Mouse (Mus musculus): ENCODE data around the gene Qk. TPM values are rescaled to one million over a fixed set of nuclear protein-coding genes. Genes with fewer than 3 reads are reported as not detected.

Gene Qk
- polyA plus RNA-seq, 1 experiment from 2014 or later: 38.1 TPM

DNA sequence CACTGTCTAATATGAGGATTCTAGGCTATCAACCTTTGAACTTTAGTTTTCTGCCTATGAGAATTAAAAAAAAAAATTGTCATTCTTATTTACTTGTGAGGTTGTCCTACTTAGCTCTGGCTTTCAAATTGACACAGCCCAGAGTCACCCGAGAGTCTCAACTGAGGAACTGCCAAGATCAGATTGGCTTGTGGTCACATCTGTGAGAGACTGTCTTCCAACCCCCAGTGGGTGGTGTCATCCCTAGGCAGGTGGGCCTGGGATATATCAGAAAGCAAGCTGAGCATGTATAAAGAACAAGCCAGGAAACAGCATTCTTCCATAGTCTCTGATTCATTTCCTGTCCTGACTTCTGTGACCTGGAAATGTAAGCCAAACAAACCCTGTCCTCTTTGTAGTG lies 128.8 kb downstream of the Qk start:
- Histone ChIP-seq H3K9me3 (replicated peaks; ENCODE audit: control insufficient read depth, low read length) (0 out of 2 replicates have a peak, but pooled peaks cover 2% of the 10 kb centered on the region), H3K4me2 (ENCODE audit: low read depth, low read length) (no peak overlapping the region), H3K4me3 (ENCODE audit: low read length) (no peak overlapping the region), H3K27ac (ENCODE audit: low read length) (no peak overlapping the region), H3K4me1 (ENCODE audit: control insufficient read depth, insufficient read depth, low read length) (no peaks in the 10 kb centered on the region), H3K36me3 (ENCODE audit: control insufficient read depth, insufficient read depth) (no peaks in the 10 kb centered on the region; the same call in 1 of the 2 replicates), H3K27me3 (ENCODE audit: control insufficient read depth, insufficient read depth, low read length) (no peaks in the 10 kb centered on the region), H3K9ac (ENCODE audit: low read length) (no peak overlapping the region)
- no peak for ATAC-seq (replicated peaks; ENCODE audit: extremely low read depth, insufficient read depth, low FRiP score)
- 45% methylated on average over 1 of the region's 1 CpGs for WGBS

DNA sequence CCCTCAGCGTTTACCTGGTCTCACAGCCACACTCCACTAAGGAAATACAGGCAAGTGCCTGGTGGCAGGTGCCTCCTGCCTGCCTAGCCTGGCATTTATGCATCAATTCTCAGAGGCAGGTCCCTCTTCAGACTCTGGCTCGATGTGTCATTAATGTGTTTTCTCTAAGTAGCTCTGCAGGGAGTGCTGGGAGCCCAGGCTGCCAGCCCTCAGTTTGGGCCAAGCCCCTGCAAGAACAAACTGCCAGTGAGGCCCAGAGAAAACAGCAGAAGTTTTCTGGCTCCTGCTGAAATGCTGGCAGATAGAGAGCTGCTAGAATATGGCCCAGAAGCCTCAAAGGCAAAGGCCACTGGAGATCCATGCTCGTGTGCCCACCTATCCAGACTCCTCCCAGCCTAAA lies 131.2 kb downstream of the Qk start:
- H3K27ac ChIP-seq (ENCODE audit: low read length): no peak overlapping the region
- 64% methylated on average over 3 of the region's 3 CpGs for WGBS
- H3K36me3 ChIP-seq (ENCODE audit: control insufficient read depth, insufficient read depth): no peaks in the 10 kb centered on the region
- H3K27me3 ChIP-seq (ENCODE audit: control insufficient read depth, insufficient read depth, low read length): no peaks in the 10 kb centered on the region
- ATAC-seq (replicated peaks; ENCODE audit: extremely low read depth, insufficient read depth, low FRiP score): no peak
- no peak overlapping the region for H3K4me2 ChIP-seq (ENCODE audit: low read depth, low read length)
- no peaks in the 10 kb centered on the region for H3K4me1 ChIP-seq (ENCODE audit: control insufficient read depth, insufficient read depth, low read length)
- H3K9ac ChIP-seq (ENCODE audit: low read length): no peak overlapping the region
- no peak overlapping the region for H3K4me3 ChIP-seq (ENCODE audit: low read length)
- H3K9me3 ChIP-seq (replicated peaks; ENCODE audit: control insufficient read depth, low read length): no peaks in the 10 kb centered on the region

DNA sequence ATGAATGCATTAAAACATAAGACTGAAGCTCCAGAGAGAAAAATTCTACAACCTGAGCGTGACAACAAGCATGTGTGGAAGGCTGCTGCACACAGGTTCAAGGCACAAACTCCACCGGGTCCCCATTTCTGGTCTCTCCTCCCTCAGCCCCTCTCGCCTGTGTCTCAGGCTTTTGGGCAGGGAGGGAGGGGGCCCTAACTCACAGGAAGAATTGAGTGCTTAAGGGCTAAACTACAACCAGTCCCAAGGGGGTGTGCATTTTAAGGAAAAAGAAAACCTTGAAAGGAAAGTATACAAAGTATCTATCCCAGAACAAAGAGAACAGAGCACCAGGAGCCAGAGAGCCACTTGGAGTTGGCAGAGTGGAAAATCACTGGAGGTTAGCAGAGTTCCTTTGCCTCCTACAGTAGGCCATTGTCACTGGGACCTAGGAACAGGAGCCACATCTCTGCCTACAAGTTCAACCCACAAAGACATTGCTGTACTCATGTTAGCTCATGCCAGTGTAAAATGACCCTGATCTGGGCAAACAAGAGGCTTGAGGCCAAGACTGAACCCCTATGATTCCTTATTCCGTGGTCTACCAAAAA lies 132.1 kb downstream of the Qk start:
- H3K36me3 ChIP-seq (ENCODE audit: control insufficient read depth, insufficient read depth): no peaks in the 10 kb centered on the region
- H3K9ac ChIP-seq (ENCODE audit: low read length): no peak overlapping the region
- no peak overlapping the region for H3K4me3 ChIP-seq (ENCODE audit: low read length)
- 86% methylated on average over 4 of the region's 4 CpGs for WGBS
- H3K27ac ChIP-seq (ENCODE audit: low read length): no peak overlapping the region
- no peaks in the 10 kb centered on the region for H3K27me3 ChIP-seq (ENCODE audit: control insufficient read depth, insufficient read depth, low read length)
- H3K4me1 ChIP-seq (ENCODE audit: control insufficient read depth, insufficient read depth, low read length): no peaks in the 10 kb centered on the region
- no peak for ATAC-seq (replicated peaks; ENCODE audit: extremely low read depth, insufficient read depth, low FRiP score)
- H3K9me3 ChIP-seq (replicated peaks; ENCODE audit: control insufficient read depth, low read length): no peaks in the 10 kb centered on the region
- no peak overlapping the region for H3K4me2 ChIP-seq (ENCODE audit: low read depth, low read length)

DNA sequence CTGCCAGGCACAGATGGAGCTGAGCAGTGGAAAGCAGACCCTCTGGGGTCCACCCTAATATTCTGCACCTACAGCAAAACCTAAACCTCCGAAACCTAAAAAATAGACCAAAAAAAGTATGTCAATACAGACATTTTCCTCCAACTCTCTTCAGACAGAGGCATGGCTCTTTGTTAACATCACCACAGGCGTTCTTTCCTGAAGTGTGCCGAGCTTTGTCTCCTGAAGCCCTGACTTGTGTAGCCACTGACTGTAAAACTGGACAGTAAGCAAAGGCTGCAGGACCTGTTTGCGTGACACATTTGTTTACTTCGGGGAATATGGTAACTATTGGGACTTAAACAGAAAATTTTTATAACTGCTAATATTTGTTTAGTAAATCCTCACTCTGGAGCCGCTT lies 137.9 kb downstream of the Qk start:
- ATAC-seq (replicated peaks; ENCODE audit: extremely low read depth, insufficient read depth, low FRiP score): no peak
- no peaks in the 10 kb centered on the region for H3K4me1 ChIP-seq (ENCODE audit: control insufficient read depth, insufficient read depth, low read length)
- H3K4me3 ChIP-seq (ENCODE audit: low read length): no peak overlapping the region
- H3K9me3 ChIP-seq (replicated peaks; ENCODE audit: control insufficient read depth, low read length): no peaks in the 10 kb centered on the region
- H3K9ac ChIP-seq (ENCODE audit: low read length): no peak overlapping the region
- no peak overlapping the region for H3K4me2 ChIP-seq (ENCODE audit: low read depth, low read length)
- 77% methylated on average over 6 of the region's 6 CpGs for WGBS
- H3K27me3 ChIP-seq (ENCODE audit: control insufficient read depth, insufficient read depth, low read length): no peaks in the 10 kb centered on the region
- H3K36me3 ChIP-seq (ENCODE audit: control insufficient read depth, insufficient read depth): no peaks in the 10 kb centered on the region
- no peak overlapping the region for H3K27ac ChIP-seq (ENCODE audit: low read length)

DNA sequence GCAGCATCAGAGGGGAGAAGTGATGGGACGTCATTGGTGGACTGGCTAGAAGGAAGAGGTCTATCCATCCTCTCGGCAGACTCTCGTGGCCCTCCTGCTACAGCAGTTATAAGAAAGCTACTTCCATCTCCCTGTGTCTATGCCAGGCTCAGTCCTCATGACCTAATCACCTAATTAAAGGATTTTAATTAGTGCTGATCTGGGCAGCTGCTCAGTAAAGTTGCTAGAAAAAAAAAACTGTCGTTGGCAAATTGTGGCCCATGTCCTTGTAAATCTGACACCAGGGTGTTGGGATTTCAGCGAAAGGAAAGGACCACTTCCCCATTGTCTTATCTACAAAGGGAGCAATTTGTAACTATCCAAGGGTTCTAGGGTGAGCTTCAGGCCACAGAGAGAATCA lies 142.6 kb downstream of the Qk start:
- no peak overlapping the region for H3K4me3 ChIP-seq (ENCODE audit: low read length)
- H3K27ac ChIP-seq (ENCODE audit: low read length): no peak overlapping the region
- no peak overlapping the region for H3K4me2 ChIP-seq (ENCODE audit: low read depth, low read length)
- no peaks in the 10 kb centered on the region for H3K36me3 ChIP-seq (ENCODE audit: control insufficient read depth, insufficient read depth)
- no peaks in the 10 kb centered on the region for H3K9me3 ChIP-seq (replicated peaks; ENCODE audit: control insufficient read depth, low read length)
- ATAC-seq (replicated peaks; ENCODE audit: extremely low read depth, insufficient read depth, low FRiP score): no peak
- 61% methylated on average over 5 of the region's 5 CpGs for WGBS
- H3K9ac ChIP-seq (ENCODE audit: low read length): no peak overlapping the region
- no peaks in the 10 kb centered on the region for H3K4me1 ChIP-seq (ENCODE audit: control insufficient read depth, insufficient read depth, low read length)
- H3K27me3 ChIP-seq (ENCODE audit: control insufficient read depth, insufficient read depth, low read length): no peaks in the 10 kb centered on the region

DNA sequence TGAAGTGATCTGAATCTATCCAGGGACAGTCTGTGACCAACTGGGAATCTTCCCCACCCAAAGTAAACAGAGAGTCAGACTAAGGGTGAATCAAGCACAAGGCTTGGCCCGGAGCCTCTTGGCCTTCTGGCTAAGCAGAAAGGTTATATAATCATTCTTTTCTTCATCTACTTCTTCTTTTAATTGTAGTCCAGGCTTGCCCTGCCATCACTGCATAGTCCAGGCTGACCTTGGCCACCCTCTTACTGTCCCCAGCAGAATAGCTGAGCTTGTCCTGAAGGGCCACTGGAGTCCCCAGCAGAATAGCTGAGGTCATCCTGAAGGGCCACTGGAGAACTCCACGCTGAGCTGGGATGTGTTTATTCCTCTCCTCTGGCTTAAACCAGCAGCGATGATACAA lies 158.4 kb downstream of the Qk start:
- Histone ChIP-seq H3K27me3 (ENCODE audit: control insufficient read depth, insufficient read depth, low read length) (no peaks in the 10 kb centered on the region), H3K36me3 (ENCODE audit: control insufficient read depth, insufficient read depth) (no peaks in the 10 kb centered on the region), H3K4me1 (ENCODE audit: control insufficient read depth, insufficient read depth, low read length) (no peaks in the 10 kb centered on the region), H3K27ac (ENCODE audit: low read length) (no peak overlapping the region), H3K4me3 (ENCODE audit: low read length) (no peak overlapping the region), H3K9me3 (replicated peaks; ENCODE audit: control insufficient read depth, low read length) (peaks cover 7% of the 10 kb centered on the region), H3K4me2 (ENCODE audit: low read depth, low read length) (no peak overlapping the region), H3K9ac (ENCODE audit: low read length) (no peak overlapping the region)
- WGBS: 93% methylated on average over 3 of the region's 3 CpGs
- ATAC-seq (replicated peaks; ENCODE audit: extremely low read depth, insufficient read depth, low FRiP score): no peak

DNA sequence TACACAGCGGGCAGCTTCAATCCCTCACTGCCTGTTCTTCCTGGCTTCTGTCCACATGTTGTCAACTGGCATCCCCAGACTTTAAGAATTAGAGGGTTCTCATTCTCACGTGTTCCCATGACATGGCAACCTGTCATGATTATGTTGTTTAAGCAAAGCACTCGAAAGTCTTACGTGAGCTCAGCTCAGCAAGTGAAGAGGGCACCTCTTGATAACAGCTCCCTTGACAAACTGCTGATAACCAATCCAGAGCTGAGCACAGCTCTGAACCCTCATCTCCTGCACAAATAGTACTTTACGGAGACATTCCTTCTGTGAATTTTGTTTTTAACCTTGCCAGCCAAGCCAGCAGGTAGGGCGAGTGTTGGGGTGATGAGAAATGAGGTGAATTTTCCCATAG lies 159.2 kb downstream of the Qk start:
- no peaks in the 10 kb centered on the region for H3K36me3 ChIP-seq (ENCODE audit: control insufficient read depth, insufficient read depth)
- no peaks in the 10 kb centered on the region for H3K27me3 ChIP-seq (ENCODE audit: control insufficient read depth, insufficient read depth, low read length)
- no peak overlapping the region for H3K9ac ChIP-seq (ENCODE audit: low read length)
- H3K9me3 ChIP-seq (replicated peaks; ENCODE audit: control insufficient read depth, low read length): peaks cover 11% of the 10 kb centered on the region
- H3K27ac ChIP-seq (ENCODE audit: low read length): no peak overlapping the region
- H3K4me3 ChIP-seq (ENCODE audit: low read length): no peak overlapping the region
- ATAC-seq (replicated peaks; ENCODE audit: extremely low read depth, insufficient read depth, low FRiP score): no peak
- no peak overlapping the region for H3K4me2 ChIP-seq (ENCODE audit: low read depth, low read length)
- WGBS: 45% methylated on average over 6 of the region's 6 CpGs
- H3K4me1 ChIP-seq (ENCODE audit: control insufficient read depth, insufficient read depth, low read length): no peaks in the 10 kb centered on the region

DNA sequence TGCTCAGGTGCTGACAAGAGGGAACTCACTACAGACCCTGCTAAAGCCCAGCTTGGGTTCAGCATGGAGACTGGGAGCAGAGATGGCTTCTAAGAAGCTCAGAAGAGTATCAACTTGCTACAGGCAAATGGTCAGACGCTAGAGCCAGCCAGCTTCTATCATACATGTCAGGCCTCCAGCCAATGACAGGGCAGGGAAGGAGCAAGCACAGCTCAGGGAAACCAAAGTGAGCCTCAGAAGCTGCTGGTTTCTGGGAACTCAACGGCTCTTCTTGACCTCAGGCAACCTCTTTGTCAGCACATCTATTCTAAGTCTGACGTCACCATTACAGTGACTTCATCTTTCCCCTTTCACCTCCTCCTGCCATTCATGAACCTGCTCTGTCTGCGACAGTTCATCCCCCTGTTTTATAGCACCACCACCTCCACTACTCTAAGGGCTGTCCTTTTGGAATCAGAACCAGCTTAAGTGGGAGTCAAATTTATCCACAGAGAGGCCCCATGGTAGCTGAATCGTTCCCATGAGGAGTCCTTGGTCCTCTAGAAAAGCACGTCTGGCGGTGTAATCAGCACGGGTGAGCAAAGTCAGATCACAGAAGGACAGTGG lies 166.7 kb downstream of the Qk start:
- Histone ChIP-seq H3K27me3 (ENCODE audit: control insufficient read depth, insufficient read depth, low read length) (no peaks in the 10 kb centered on the region), H3K9ac (ENCODE audit: low read length) (no peak overlapping the region), H3K4me3 (ENCODE audit: low read length) (no peak overlapping the region), H3K9me3 (replicated peaks; ENCODE audit: control insufficient read depth, low read length) (peaks cover 11% of the 10 kb centered on the region), H3K4me2 (ENCODE audit: low read depth, low read length) (no peak overlapping the region), H3K4me1 (ENCODE audit: control insufficient read depth, insufficient read depth, low read length) (peaks cover 23% of the 10 kb centered on the region), H3K27ac (ENCODE audit: low read length) (peak overlapping the region; percentile 35; the same call in 1 of the 2 replicates), H3K36me3 (ENCODE audit: control insufficient read depth, insufficient read depth) (no peaks in the 10 kb centered on the region)
- WGBS: 25% methylated on average over 8 of the region's 8 CpGs
- ATAC-seq (replicated peaks; ENCODE audit: extremely low read depth, insufficient read depth, low FRiP score): peak; percentile 52

Data from heart, embryonic 16.5 days (tissue).